Mouse (Mus musculus) layer of hippocampus, adult 8-10 months (tissue): ENCODE results near the gene B230307C23Rik. TPM values are rescaled to one million over a fixed set of nuclear protein-coding genes. Genes with fewer than 3 reads are reported as not detected.
"Not testable (repeated sequence)": the region's sequence is repeated elsewhere in the genome, so short reads cannot be mapped to it uniquely, and the experiment has no call there.

ENCODE experiments used
- DNase-seq, 2 experiments: peaks; one replicate each; pipeline ENCODE4 v3.0.0; 2022; ENCODE audit warnings: low spot score in 2 of 2
- total RNA-seq, 4 experiments: library from RNA; stranded (reverse); gene quantifications; 2 replicates each; pipeline ENCODE4 v1.2.4; 2022

Gene B230307C23Rik
- total RNA-seq = 10 to 100 TPM; 18.2 to 28.7 (median 25.5) TPM

DNA sequence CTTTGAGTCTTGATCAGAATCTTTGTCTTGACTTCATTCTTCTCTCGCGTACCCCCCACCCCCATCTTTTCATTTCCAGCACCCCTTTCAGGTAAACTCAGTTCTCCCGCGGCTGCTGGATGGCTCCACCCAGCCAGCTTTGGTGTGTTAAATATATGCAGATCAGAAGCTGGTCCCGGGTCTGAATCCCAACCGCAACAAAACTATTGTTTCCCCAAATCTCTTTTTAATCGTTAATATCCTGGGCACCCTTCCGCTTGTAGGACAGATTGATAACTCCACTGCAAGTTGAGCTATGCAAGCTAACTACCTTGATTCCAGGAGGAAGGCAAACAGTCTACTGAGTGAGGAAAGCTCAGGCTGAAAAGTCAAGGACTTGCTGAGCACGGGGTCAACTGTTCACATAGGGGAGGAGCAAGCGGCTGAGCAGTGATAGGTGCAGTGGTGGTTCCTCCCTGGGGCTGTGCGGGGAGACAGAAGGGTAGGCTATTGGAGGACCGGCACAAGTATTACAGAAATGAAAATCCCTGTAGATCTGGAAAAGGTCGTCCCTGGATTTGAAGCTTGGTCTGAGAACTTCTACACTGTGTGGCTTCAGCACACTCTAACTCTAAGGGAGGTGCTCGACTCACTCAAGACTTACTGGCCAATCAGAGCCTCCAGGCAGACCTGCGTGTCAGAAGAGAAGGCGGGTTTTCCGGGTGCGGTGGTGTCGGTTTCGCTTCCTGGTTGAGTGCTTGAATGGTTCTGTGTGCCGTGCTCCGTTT, at the start of gene B230307C23Rik:
TSS of gene B230307C23Rik (plus strand) at position 700 of the 767 bp plus-strand sequence.
- DNase-seq = peak; percentile 85 to 88

DNA sequence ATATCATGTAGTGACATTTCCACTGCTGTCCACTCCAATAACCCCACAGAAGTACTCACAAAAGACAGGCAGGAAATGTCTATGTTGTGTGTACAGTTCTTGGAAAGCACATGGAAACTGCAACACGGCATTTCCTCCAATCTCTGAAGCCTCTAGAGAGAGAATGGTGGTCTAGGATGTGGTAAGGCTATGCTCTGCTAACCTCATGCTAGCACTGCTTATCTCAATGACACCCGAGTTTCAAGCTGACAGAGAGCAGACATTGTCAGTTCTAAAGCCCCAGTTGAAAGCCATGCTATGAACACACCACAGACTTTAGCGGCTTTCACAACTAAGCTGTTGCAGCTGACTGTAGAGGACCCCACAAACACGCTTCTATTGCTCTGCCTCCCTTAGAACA, 48.3 kb upstream of the B230307C23Rik start:
- no peak for DNase-seq

DNA sequence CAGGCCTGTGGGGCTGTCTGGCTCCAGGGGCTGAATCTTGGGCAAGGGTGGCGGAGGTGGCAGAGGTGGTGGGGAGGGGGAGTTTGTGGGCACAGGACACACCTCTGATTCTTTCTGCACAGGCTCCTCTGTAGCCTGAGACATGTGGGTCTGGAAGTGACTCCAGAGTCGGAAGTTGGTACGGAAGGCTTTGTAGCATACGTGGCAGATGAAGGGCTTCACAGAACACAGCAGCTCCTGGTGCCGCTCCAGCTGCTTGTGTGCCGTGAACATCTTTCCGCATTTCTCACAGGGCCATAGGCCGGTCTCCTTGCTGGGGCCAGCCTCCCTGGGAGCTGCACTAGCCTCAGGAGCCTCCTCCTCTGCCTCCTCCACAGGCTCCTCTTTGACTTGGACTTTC, 47.1 kb upstream of the B230307C23Rik start:
- DNase-seq = no peak

DNA sequence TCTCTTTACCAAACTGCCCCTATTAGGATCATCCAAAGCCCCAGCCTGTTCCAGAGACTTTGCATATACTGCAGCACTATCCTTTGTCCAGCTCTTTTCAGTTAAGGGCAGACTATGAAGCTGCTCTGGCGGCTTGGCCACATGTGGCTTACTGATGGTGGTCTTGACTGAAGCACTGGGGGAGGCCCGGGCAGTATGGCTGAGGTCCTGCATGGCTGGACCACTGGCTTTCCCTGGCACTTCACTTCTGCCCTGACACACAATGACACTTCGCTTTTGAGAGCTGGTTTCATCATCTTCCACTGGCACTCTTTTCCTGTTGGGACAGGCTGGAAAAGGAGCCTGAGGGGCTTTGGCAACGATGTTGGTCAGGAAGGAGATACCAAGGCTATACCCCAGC, 44.7 kb upstream of the B230307C23Rik start:
- no peak for DNase-seq

DNA sequence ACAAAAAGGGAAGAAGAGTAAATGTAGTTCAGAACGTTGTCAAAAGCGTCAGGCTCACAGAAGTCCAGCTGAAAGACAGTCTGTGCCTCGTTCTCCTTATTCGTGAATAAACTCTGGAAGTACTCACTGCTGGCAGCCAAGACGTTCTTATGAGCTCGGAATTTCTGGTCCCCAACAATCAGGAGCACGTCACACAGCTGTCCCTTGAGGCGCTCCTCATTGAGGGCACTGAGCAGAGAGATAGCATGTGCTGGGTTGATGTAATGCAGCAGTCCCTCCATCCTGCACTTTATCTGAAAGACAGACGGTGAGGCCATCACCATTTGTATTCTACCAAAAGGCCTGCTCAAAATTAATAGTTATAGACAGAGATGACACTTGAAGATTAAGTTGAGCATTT, 44.3 kb upstream of the B230307C23Rik start:
- no peak for DNase-seq

DNA sequence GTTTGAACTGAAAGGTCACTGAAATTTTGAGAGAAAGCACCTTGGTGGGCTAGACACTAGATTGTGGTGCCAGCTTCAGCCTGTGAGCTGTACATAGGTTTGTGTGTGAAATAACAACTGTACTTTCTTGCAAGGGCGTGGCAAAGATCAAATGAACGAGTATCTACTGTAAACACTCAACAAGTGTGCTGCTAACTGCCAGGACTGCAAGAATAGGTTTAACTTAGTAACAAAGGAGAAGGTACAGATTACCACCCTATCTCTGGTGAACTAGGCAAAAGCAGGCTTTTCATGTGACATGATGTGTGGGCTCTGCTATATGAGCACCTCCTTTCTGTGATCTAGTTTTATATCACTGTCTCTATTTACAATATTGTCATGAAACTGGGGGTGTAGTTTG, 43.8 kb upstream of the B230307C23Rik start:
- no peak for DNase-seq

DNA sequence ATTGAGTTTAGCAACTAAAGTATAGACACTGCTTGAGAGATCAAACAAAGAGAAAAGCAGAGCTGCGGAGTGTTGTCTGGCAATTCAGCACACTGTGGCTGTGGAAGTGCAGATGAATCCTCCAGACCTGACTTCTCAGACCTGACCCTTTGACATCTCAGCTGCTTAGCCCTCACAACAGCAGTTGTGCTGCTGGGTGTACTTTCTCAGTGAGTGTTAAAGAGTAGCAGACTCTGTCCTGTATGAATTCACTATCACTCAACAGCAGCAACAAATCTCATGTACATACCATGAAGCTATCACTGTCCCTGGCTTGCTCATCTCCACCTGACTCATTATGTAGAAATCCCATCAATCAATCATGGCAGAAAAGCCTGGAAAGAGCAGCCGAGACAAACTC, 41.1 kb upstream of the B230307C23Rik start:
- DNase-seq = no peak

DNA sequence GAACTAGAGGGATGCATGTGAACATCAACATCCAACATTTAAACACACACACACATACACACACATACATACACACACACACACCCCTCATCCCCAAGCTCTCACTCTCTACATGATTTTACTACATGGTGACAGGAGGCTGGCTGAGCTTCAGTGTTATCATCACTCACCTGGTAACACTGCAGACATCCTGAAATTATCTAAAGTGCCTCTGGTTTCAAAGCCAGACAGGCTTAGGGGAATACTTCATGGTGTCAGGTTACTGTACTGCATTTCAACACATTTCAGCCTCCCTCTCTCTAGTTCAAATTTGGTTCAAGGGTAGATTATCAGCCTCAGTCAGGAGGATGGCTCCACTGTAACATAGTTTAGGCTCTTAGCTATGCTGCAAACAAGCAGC, 39.5 kb upstream of the B230307C23Rik start:
- DNase-seq = no peak

DNA sequence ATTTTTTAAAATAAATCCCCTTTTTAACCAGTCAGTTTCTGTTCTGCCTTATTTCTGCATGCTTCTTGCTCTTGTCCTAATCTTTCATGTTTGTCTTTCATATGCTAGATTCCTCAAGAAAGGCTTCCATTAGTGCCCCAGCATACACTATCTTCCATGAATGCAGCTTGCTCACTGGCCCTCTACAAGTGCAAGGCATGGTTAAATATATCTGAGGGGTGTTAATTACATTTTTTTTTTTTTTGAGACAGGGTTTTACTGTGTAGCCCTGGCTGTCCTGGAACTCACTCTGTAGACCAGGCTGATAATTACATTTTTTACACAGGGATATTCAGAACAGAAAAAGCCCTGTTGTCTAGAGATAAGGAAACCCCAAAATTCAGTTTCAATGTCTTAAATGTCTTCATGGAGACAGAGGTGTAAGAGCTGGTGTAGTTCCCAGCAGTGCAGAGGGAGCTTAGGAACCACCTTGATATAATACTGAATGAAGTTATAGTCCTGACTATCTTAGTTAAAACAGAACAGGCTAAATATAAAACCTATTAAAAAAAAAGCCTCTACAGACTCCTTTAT, 38.6 kb upstream of the B230307C23Rik start:
- DNase-seq = no peak

DNA sequence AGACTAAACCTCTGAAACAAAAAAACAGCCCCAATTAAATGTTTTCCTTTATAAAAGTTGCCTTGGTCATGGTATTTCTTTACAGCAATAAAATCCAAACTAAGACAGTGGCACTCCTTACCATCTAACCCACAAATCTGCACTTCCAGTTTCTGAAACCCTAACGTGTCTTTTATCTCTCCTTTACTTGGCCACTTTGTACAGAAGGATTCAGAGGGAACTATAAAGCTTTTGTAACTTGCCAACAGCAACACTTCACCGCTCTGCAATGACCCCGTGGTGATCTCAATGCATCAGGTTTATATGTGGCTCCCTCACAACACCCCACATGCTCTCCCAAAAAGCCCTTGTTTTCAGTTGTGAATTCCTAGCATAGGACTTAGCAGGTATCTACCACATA, 36.8 kb upstream of the B230307C23Rik start:
- DNase-seq = no peak

DNA sequence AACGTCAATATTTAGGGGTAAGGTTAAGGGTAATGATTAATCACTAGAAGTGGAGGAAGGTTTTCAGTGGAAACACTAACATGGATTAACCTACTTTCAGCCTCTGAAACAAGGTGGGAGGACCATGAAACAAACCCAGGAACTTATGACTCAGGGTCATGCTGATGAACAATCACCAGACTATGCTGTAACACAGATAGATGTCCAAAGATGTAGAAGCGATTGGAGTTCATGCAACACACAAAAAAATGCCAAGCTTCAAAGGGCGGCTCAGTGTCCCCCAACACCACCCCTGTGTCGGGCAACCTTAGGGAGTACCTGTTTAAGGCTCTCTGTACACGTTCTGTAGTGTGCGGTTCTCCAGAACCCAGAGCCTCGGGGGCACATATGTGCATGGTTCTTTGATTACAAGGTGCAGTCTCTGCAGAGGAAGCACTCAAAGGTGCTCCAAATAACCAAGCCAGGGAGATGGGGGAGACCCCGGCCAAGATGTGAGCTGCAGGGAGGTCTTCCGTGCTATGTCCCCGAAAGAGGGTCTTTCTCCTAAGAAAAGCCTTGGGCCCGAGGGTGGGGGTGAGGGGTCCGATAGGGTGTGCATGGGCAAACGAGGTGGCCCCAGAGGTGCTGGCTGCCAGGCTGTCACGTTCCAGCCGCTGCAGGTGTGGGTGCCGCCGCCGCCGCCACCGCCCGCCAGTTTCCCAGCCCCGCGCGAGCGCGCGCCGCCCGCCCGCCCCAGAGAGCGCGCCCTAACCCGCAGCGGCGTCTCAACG, 35.5 kb upstream of the B230307C23Rik start:
- peak; percentile 13 to 28 for DNase-seq

DNA sequence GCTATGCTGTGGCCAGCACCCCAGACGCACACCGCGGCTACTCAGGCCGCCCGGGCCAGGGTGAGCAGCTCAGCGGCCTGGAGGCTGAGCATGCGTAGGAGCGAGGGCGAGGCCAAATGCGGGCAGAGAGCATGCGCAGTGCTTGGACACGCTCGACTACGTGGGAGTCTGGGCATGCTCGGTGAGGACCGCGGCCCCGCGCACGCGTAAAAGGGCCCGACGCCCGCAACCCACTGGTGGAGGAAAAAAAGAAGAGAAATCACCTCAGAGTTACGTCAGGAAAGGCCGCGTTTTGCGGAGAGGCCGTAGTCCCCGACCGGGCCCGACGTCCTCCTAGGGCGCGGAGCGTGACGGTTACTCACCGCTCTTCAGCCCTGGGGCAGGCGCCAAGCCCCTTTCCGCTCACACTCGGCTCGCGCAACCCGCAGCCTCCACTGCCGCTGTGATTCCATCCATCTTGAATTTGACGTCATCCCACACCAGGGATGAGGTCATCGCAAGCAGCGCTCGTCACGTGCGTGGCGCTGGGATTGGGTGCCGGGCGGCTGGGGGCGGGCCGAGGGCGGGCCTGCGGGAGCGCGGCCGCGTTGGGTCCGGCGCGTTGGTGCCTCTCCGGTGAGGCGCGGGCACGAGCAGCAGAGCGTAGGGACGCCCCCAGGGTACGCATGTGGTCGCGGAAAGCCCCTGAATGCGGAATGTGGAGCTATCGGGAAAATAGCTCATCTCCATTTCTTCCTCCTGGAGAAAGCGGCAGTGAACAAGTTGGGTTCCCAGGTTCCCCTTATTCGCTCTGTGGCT, 34.8 kb upstream of the B230307C23Rik start, which contains the start of the genes C2cd2 and Zbtb21:
TSS of gene C2cd2 (minus strand) at position 448 of the 798 bp plus-strand sequence.
TSS of gene Zbtb21 (minus strand) at position 472 of the 798 bp plus-strand sequence.
- peak; percentile 96 to 98 for DNase-seq

DNA sequence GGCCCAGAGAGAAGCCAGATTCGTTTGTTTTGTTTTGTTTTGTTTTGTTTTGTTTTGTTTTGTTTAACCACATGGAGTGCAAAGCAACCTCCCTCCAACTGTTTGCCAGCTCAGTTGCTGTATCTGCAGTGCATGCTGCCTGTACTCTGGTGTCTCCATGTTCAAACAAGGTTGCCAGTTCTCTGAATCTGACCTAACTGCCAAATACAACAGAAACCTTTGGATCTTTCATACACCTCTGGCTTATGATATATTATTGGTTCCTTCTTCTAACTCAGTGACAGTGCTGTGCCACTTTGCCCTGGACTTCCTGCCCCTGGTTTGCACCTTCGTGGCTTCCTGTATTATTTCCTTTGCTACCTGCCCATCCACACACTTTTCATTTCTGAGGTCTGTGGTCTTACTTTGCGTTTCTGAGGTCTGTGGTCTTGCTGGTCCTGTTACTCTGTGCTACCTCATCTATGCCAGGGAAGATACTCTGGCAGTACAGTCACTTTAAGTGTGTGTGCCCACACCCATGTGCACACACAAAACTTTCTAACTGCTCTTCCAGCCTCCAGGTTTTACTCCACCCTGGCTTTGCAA, 33.1 kb upstream of the B230307C23Rik start:
- DNase-seq = no peak

DNA sequence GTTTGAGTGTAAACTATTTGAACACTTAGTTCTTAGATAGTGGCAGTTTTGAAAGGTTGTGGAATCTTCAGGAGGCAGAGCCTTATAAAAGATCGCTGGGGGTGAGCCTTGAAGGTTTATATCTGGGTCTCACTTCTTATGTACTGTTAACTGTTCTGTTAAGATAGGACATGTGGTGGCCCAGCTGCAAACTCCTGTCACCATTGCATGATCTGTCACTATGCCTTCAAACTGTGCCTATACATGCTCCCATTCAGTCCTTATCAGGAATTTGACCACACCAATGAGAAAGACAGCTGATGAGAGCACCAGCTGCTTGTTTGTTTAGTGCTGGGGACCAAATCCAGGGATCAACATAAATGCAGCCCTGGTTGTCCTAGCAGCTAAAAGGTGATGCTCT, 19.8 kb upstream of the B230307C23Rik start:
- DNase-seq = no peak

DNA sequence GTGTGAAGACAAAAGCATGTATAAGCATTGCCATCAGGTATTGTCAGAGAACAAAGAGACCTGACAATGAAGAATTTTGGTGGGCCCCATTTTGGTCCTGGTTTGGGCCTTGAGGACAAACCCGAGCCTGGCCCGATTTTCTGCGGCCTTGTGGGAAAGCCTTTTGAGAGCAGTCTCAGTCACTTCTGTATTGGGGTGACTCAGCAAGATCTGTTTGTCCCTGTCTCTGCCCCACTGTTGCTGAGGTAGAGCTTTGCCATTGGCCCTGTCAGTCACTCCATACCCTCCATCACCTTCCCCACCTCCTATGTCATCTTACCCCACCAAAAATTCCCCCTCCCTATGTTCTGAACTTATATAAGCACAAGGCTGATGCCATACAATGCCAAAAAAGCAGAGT, 19.4 kb upstream of the B230307C23Rik start:
- DNase-seq = no peak

DNA sequence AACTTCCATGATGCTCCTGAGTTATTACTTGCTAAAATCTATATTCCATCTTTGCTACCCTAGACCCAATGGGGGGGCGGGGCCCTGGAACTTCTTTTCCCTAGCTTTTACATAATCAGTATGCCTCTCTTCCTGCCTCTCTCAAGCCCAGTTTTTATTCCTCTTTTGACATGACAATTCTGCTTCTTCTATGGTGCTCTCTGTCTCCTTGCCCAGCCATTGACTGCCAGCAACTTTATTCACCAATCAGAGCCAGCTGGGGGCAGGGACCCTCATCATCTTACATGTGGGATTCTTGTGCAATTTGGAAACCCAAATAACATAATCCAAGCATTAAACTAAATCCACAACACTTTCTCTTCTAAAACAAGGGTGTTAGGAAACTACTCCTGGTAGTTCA, 15.8 kb upstream of the B230307C23Rik start:
- no peak for DNase-seq

DNA sequence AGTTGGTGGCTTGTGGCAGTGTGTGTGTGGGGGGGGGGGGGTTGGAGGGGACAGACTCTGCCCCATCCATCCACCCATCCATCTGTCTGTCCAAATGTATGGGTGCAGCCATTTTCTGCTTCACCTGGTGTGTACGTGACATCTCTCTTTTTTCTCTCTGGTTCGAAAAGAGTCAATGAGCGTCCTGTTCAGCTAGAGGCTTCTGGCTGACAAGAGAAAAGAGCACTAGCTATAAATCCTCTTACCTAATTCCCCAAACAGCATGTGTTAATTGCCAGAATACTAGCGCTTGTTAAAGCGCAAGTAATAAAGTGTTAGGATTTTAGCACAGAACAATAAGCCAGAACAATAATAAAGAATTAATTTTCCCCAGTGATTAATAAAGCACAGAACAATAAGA, 12.5 kb upstream of the B230307C23Rik start:
- no peak for DNase-seq

DNA sequence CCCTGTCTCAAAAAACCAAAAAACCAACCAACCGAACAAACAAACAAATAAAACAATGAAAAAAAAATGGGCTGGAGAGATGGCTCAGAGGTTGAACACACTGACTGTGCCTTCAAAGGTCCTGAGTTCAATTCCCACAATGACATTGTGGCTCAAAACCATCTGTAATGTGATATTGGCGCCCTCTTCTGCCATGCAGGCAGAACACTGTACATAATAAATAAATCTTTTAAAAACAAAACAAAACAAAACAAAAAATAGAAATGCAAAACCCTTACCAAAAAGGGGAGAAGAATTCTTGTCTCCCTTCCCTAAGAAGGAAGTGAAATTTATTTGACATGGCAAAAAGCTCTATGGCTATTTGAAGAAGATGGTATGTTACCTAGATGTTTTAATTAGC, 5.6 kb upstream of the B230307C23Rik start:
- DNase-seq = no peak

DNA sequence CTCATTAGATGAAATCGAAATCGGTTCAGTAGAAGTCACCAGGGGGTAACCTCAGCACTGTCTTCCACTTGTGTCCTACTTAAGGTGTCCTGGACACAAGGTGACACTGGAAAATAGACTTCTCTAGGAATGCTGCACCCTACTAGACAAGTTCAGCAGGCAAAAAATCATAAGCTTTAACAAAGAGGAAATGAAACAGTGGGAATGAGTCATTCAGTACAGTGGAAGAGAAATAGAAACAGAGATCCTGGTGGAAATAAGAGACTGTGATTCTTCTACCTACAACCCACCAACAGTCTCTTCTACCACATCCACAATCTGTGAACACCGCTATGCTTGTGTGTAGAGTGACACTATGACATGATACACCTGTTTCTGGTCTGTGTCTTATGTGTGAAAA, 4.6 kb upstream of the B230307C23Rik start:
- DNase-seq = not testable (repeated sequence)

DNA sequence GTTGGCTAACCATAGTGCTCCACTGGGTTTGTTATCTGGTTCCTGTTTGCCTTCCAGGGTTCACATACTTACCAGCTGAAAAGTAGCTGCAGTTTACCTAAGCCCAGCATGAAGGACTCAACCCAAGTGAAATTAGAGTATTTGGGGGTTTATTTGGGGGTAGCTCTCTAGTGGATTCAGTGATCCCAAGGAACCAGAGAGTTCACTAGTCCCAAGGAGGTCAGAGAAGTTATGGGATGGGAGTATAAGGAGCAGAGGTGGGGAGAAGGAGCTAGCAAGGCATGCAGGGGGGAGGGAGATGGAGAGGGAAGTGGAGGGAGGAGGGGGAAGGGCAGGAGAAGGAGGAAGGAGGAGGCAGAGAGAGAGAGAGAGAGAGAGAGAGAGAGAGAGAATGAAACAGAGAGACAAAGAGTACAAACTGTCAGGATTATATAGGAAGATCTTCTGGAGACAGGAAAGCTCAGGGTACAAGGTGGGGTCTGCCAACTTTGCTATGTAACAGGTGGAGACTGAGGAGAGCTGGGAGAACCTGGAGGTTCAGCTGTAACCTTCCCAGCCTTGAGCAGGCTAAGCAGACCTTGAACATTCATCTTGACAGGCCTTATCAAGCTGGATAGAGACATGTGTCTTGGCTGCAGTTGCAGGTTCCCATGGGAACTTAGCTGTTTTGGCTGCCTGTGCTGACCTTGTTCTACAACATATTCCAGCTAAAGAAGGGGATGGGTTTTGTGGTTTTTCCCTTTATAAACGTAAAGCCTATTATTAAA, 1.1 kb upstream of the B230307C23Rik start:
- peak; percentile 8 to 10 for DNase-seq
